Mouse (Mus musculus): Measurements from ENCODE around the gene Cmss1.

DNA sequence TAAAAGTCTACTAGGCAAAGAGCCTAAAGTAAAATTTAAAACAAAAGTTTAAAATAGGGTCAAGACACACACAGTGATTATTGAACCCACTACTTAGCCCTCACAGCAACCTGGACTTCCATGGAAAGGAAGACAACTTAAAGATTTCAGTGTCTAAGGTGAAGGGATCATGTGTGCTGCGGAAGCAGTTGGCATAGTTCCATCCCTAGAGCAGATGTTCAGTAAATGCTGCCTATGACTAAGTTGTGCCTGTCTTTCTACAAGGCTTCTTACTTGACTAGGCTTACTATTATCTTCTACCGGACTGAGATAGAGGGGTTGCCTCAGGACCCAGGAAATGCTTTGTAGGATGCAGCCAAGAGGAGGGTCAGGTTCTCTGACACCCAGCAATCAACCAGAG, 50.4 kb downstream of the Cmss1 start:
- TF ChIP-seq EP300 (IDR thresholded peaks at IDR 0.05; ENCODE audit: low read depth) (no peak), CTCF (IDR thresholded peaks at IDR 0.05; ENCODE audit: low read depth) (no peak)
